Mouse (Mus musculus) lung, postnatal 0 days (tissue): Measurements from ENCODE around the gene Iqsec1. TPM values are rescaled to one million over a fixed set of nuclear protein-coding genes. Genes with fewer than 3 reads are reported as not detected.
"Not testable (repeated sequence)": the region's sequence is repeated elsewhere in the genome, so short reads cannot be mapped to it uniquely, and the experiment has no call there.

ENCODE experiments used
- ATAC-seq: fragments of 200-750 bp; cut with Nextera tagmentation; 2 replicates; pipeline ENCODE4 v1.8.0; 2017; ENCODE audit warnings: moderate library complexity
- DNase-seq: peaks from one replicate; pipeline ENCODE4 v3.0.0-alpha.2; 2016; ENCODE audit warnings: low spot score
- H3K27ac ChIP-seq: fragments of 300-500 bp; sonication (generic); 2 replicates; pipeline ENCODE4 v1.5.1; 2014; ENCODE audit warnings: antibody characterized with exemption, mild to moderate bottlenecking, low read length, mixed read lengths
- H3K27me3 ChIP-seq: fragments of 300-500 bp; sonication (generic); replicated peaks from 2 replicates; pipeline ENCODE4 v1.6.1; 2014; ENCODE audit warnings: low read length, mixed read lengths; ENCODE audit not compliant: insufficient read depth
- H3K36me3 ChIP-seq: fragments of 300-500 bp; sonication (generic); 2 replicates; pipeline ENCODE4 v1.6.1; 2014; ENCODE audit warnings: low read length, mixed read lengths; ENCODE audit not compliant: insufficient read depth
- H3K4me1 ChIP-seq: fragments of 300-500 bp; sonication (generic); 2 replicates; pipeline ENCODE4 v1.6.1; 2014; ENCODE audit warnings: antibody characterized with exemption, low read depth, low read length, mixed read lengths; ENCODE audit not compliant: insufficient read depth
- H3K4me2 ChIP-seq: fragments of 300-500 bp; sonication (generic); replicated peaks from 2 replicates; pipeline ENCODE4 v1.6.1; 2014; ENCODE audit warnings: low read depth, mild to moderate bottlenecking, low read length, moderate library complexity, mixed read lengths
- H3K4me3 ChIP-seq: fragments of 300-500 bp; sonication (generic); 2 replicates; pipeline ENCODE4 v1.5.1; 2014; ENCODE audit warnings: low read depth, low read length
- H3K9ac ChIP-seq: fragments of 300-500 bp; sonication (generic); replicated peaks from 2 replicates; pipeline ENCODE4 v1.6.1; 2014; ENCODE audit warnings: low read depth, mild to moderate bottlenecking
- H3K9me3 ChIP-seq: fragments of 300-500 bp; sonication (generic); 2 replicates; pipeline ENCODE4 v1.6.1; 2016; ENCODE audit warnings: low read length, mixed read lengths
- CTCF ChIP-seq: IDR thresholded peaks from 2 replicates; pipeline ENCODE4 v1.5.1; 2016; ENCODE audit warnings: antibody characterized with exemption, mild to moderate bottlenecking
- EP300 ChIP-seq: IDR thresholded peaks from 2 replicates; pipeline ENCODE4 v1.6.1; 2016; ENCODE audit warnings: antibody characterized with exemption, mild to moderate bottlenecking, control low read depth
- WGBS: fragments of 180-500 bp; shearing (Covaris S2); extraction: QIAGEN DNeasy Blood & Tissue Kit; methylation state at CpG from one replicate; pipeline ENCODE4 v1.1.7; 2014; 5-methylcytosine and 5-hydroxymethylcytosine counted together
- polyA plus RNA-seq: library from polyadenylated mRNA; unstranded; fragments of >200 nt; fragmentation: Nextera tagmentation; extraction: Ambion mirVana; gene quantifications from 2 replicates; pipeline ENCODE4 v1.2.1, GENCODE M21; 2015

Gene Iqsec1
- polyA plus RNA-seq, 1 experiment from 2014 or later, result 18.6 TPM

DNA sequence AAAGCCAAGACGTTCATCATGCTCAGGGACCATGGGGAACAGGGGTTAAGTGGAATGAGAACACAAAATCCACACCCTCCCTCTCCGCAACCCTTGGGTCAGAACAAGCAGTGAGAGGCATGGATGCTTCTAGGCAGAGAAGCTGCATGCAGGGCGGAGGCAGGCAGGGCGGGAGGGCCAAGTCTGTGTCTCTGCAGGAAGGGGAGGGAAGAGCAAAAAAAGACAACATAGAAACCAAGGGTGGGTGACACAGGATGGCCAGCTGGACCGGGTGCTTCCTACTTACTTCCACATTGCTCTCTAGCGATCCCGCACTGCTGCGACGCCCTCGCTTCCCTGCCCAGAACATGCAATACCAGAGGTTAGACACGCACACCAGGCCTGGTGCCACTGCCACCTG lies 324.7 kb downstream of the Iqsec1 start:
- Histone ChIP-seq H3K4me3 (no peak overlapping the region), H3K27me3 (no peaks in the 10 kb centered on the region), H3K4me1 (no peaks in the 10 kb centered on the region), H3K36me3 (peaks cover 55% of the 10 kb centered on the region), H3K27ac (no peak overlapping the region; the same call in 1 of the 2 replicates), H3K9ac (no peak overlapping the region), H3K4me2 (no peak overlapping the region), H3K9me3 (no peaks in the 10 kb centered on the region)
- ATAC-seq (peak; percentile 23), DNase-seq (peak; percentile 35)
- no peak for TF ChIP-seq EP300
- TF ChIP-seq CTCF, result peak; percentile 7; the same call in 1 of the 2 replicates
- whole genome bisulfite sequencing, result 63% methylated on average over 11 of the region's 11 CpGs

DNA sequence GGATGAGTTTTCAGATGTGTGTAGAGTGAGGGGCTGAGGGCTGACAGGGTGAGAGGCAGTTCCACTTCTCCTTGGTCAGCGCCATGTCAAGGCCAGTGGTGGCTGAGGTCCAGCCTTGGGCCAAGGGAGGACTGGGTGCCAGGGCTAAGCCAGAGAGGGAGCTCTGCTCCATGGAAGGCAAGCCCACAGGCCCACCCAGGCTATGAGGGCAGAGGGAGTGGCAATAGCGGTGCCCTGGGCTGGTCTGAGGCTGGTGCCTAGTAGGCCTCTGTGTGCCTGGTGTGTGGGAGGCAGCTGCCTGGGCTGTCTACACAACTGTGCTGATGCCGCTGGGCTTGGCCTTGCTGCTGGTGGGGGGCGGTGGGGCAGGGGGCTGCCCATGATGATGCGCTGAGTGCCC lies 326.3 kb downstream of the Iqsec1 start:
- H3K9ac ChIP-seq, result no peak overlapping the region
- no peak overlapping the region for H3K4me2 ChIP-seq
- WGBS, result 91% methylated on average over 3 of the region's 5 CpGs
- no peaks in the 10 kb centered on the region for H3K9me3 ChIP-seq
- peak overlapping the region; percentile 26; the same call in 1 of the 2 replicates for H3K27ac ChIP-seq
- ATAC-seq (no peak), DNase-seq (no peak)
- H3K27me3 ChIP-seq, result no peaks in the 10 kb centered on the region
- peaks cover 41% of the 10 kb centered on the region for H3K36me3 ChIP-seq
- no peaks in the 10 kb centered on the region for H3K4me1 ChIP-seq
- H3K4me3 ChIP-seq, result no peak overlapping the region
- TF ChIP-seq CTCF (no peak), EP300 (no peak)

DNA sequence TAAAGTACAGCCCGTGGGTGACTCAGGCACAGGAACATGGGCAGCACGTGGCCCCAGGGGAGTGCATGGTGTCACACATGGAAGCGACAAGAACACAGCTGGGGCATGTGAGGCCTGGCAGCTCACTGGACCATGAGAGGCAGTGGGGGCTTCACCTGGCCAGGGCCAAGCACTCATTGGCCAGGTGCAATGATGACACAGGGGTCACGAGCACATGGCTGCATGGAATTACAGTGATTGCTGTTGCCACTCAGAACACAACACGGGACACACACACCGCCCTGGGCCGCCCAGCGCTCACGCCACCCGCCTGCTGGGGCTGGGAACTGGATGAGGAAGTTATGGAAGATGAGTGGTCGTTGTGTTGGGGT lies 327.5 kb downstream of the Iqsec1 start:
- Histone ChIP-seq H3K4me3 (no peak overlapping the region), H3K4me2 (no peak overlapping the region), H3K36me3 (peaks cover 31% of the 10 kb centered on the region), H3K9ac (no peak overlapping the region), H3K9me3 (no peaks in the 10 kb centered on the region), H3K27ac (peak overlapping the region; percentile 68), H3K4me1 (no peaks in the 10 kb centered on the region), H3K27me3 (no peaks in the 10 kb centered on the region)
- TF ChIP-seq CTCF (no peak), EP300 (no peak)
- 78% methylated on average over 11 of the region's 11 CpGs for WGBS
- DNase-seq, result no peak
- ATAC-seq, result no peak; the same call in 1 of the 2 replicates

DNA sequence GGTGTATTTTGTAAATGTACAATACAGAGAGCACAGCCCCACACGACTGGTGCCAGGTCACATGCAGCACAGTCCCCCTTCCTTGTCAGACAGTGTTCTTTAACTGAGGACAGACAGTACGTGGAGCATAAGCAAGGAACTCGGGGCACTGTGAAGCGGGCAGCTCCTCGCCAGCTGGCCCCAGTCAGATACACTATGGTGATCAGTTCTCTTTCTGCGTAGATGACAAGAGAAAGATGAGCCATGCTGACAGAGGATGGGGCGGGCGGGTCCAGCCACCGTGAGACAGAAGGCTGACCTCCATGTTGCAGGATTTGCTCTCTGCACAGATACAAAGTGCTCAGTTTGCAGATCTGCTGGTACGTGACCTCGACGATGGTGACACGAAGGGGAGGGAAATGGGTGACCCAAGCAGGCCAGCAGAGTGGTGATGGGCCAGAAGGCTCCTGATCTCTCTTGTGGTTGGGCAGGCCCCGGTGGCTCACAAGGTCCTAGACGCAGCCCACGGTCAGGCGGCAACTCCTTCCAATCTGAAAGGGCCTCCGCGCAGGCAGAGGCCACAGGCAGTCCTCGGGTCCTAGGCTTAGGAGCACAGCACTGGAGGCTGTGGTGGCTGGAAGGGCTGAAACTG lies 328.0 kb downstream of the Iqsec1 start:
- peak overlapping the region; percentile 68 for H3K27ac ChIP-seq

DNA sequence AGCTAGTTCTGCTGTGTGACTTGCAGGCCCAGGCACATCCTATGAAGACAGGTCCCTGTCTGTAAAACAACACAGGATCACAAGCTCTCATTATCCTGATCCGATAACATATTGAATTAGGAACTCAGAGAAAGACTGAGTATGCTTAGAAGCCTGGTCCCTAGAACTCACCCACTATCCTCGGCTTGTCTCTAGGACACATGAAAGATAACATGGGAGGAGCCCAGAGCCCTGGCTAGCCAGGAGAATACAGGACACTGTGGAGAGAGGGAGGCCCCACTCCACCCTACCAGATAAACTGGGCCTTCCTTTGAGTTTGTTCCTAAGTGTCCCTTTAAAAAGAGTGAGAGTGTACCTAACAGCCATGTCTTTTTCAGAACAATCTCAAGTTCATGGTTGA lies 328.6 kb downstream of the Iqsec1 start:
- H3K9me3 ChIP-seq, result no peaks in the 10 kb centered on the region
- no peak overlapping the region for H3K4me2 ChIP-seq
- H3K9ac ChIP-seq, result no peak overlapping the region
- DNase-seq (no peak), ATAC-seq (peak; percentile 2; the same call in 1 of the 2 replicates)
- no peaks in the 10 kb centered on the region for H3K27me3 ChIP-seq
- peaks cover 20% of the 10 kb centered on the region for H3K36me3 ChIP-seq
- H3K27ac ChIP-seq, result peak overlapping the region; percentile 34
- TF ChIP-seq CTCF (no peak), EP300 (no peak)
- no peaks in the 10 kb centered on the region for H3K4me1 ChIP-seq
- H3K4me3 ChIP-seq, result no peak overlapping the region
- WGBS, result 58% methylated on average over 2 of the region's 2 CpGs

More for the DNA sequence above, 328.0 kb downstream of the Iqsec1 start:
- 60% methylated on average over 20 of the region's 20 CpGs for WGBS
- no peaks in the 10 kb centered on the region for H3K9me3 ChIP-seq
- no peak overlapping the region for H3K4me3 ChIP-seq
- H3K4me1 ChIP-seq, result no peaks in the 10 kb centered on the region
- peaks cover 26% of the 10 kb centered on the region for H3K36me3 ChIP-seq
- DNase-seq (peak; percentile 87), ATAC-seq (peak; percentile 85)
- TF ChIP-seq CTCF, result no peak
- TF ChIP-seq EP300, result peak; percentile 76
- no peak overlapping the region for H3K4me2 ChIP-seq
- H3K9ac ChIP-seq, result no peak overlapping the region
- no peaks in the 10 kb centered on the region for H3K27me3 ChIP-seq

DNA sequence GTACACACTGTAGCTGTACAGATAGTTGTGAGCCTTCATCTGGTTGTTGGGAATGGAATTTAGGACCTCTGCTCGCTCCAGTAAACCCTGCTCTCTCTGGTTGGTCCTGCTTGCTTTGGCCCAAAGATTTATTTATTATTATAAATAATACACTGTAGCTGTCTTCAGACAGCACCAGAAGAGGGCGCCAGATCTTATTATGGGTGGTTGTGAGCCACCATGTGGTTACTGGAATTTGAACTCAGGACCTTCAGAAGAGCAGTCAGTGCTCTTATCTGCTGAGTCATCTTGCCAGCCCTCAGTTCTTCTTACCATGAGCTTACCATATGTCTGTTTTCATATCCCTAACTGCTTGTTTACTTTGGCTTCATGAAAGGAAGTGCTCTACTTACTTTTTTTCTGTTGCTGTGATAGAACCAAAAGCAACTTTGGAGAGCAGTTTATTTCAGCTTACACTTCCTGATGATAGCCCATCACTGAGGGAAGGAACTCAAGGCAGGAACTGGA lies 332.1 kb downstream of the Iqsec1 start:
- 72% methylated on average over 2 of the region's 2 CpGs for WGBS
- H3K36me3 ChIP-seq, ATAC-seq, H3K4me1 ChIP-seq, H3K4me3 ChIP-seq, H3K4me2 ChIP-seq, H3K27ac ChIP-seq, H3K9me3 ChIP-seq, H3K27me3 ChIP-seq, DNase-seq, H3K9ac ChIP-seq: not testable (repeated sequence)
- TF ChIP-seq CTCF, result peak; percentile 32
